Mouse (Mus musculus): ENCODE results near the gene Itgb7. TPM values are rescaled to one million over a fixed set of nuclear protein-coding genes. Genes with fewer than 3 reads are reported as not detected.

Gene Itgb7
- total RNA-seq (2014; rRNA removed) = 0.40 and 1.2 TPM in 2 replicates
- polyA plus RNA-seq (2015; fragmentation: Nextera tagmentation; extraction: Ambion mirVana) = 1.3 and 2.1 TPM in 2 replicates

- Histone ChIP-seq H3K4me2 (ENCODE audit: low read depth, low read length) (no peak within 1 kb of the TSS), H3K4me3 (ENCODE audit: low read length) (no peak within 1 kb of the TSS), H3K9me3 (ENCODE audit: low read length) (no peaks in the 10 kb centered on the region), H3K4me1 (ENCODE audit: insufficient read depth, low read length) (no peaks in the 10 kb centered on the region), H3K36me3 (ENCODE audit: insufficient read depth, low read length) (no peaks in the 10 kb centered on the region), H3K27me3 (ENCODE audit: insufficient read depth, low read length) (no peaks in the 10 kb centered on the region), H3K9ac (replicated peaks; ENCODE audit: low read length) (no peak within 1 kb of the TSS), H3K27ac (no peak within 1 kb of the TSS)
- TF ChIP-seq CTCF (IDR thresholded peaks at IDR 0.05; ENCODE audit: low read depth) = no peak
- ATAC-seq = no peak
- no peak for DNase-seq (ENCODE audit: low spot score)
- 64% methylated on average over 6 of the region's 6 CpGs for WGBS
These were observed at the start of gene Itgb7 for GRCm38 (mm10) chr15:102231748-102232147. Gene Itgb7 (minus strand): TSS chr15:102231944.

- Histone ChIP-seq H3K27ac (no peak overlapping the region), H3K36me3 (ENCODE audit: insufficient read depth, low read length) (peaks cover 14% of the 10 kb centered on the region), H3K9me3 (ENCODE audit: low read length) (no peaks in the 10 kb centered on the region), H3K4me1 (ENCODE audit: insufficient read depth, low read length) (peaks cover 8% of the 10 kb centered on the region), H3K4me2 (ENCODE audit: low read depth, low read length) (peak overlapping the region; percentile 84), H3K9ac (replicated peaks; ENCODE audit: low read length) (no peak overlapping the region), H3K27me3 (ENCODE audit: insufficient read depth, low read length) (no peaks in the 10 kb centered on the region), H3K4me3 (ENCODE audit: low read length) (no peak overlapping the region)
- ATAC-seq (no peak), DNase-seq (ENCODE audit: low spot score) (no peak)
- 95% methylated on average over 19 of the region's 19 CpGs for WGBS
- TF ChIP-seq CTCF (IDR thresholded peaks at IDR 0.05; ENCODE audit: low read depth) = no peak
These were observed 48.9 kb upstream of the Itgb7 start for GRCm38 (mm10) chr15:102280623-102281022.

DNA sequence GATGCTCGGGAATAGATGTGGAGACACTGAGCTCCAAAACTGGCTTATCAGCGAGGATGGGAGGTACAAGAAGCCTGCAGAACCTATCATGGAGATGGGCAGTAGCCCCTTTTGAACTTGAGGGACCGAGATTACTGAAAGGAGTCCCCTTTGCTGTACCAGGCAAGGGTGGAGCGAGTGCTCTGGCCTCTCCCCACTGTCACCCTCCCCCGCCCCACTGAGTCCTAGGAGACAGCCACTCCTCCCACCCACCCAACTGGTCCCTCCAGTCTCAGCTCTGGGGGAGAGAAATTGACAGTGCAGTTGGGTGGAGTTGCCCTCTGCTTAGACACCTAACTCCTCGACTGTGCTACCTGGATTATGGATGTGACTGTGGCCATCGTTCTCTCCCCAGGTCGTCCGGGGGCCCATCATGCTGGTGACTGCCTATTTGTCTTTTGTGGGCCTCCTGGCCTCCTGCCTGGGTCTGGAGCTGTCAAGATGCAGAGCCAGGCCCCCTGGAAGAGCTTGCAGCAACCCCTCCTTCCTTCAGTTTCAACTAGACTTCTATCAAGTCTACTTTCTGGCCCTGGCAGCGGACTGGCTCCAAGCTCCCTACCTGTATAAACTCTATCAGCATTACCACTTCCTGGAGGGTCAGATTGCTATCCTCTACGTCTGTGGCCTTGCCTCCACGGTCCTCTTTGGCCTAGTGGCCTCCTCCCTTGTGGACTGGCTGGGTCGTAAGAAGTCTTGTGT, 48.2 kb upstream of the Itgb7 start:
- H3K27ac ChIP-seq = peak overlapping the region; percentile 83
- H3K4me2 ChIP-seq (ENCODE audit: low read depth, low read length) = peak overlapping the region; percentile 84
- H3K9me3 ChIP-seq (ENCODE audit: low read length) = no peaks in the 10 kb centered on the region
- DNase-seq (ENCODE audit: low spot score) = no peak
- no peak for TF ChIP-seq CTCF (IDR thresholded peaks at IDR 0.05; ENCODE audit: low read depth)
- H3K36me3 ChIP-seq (ENCODE audit: insufficient read depth, low read length) = peaks cover 14% of the 10 kb centered on the region
- WGBS = 31% methylated on average over 13 of the region's 13 CpGs
- H3K4me3 ChIP-seq (ENCODE audit: low read length) = peak overlapping the region; percentile 87
- ATAC-seq = peak; percentile 41
- H3K27me3 ChIP-seq (ENCODE audit: insufficient read depth, low read length) = no peaks in the 10 kb centered on the region
- H3K4me1 ChIP-seq (ENCODE audit: insufficient read depth, low read length) = peaks cover 8% of the 10 kb centered on the region
- H3K9ac ChIP-seq (replicated peaks; ENCODE audit: low read length) = peak overlapping the region; percentile 65

GRCm38 (mm10) chr15:102279092-102279782, 47.5 kb upstream of the Itgb7 start, which contains the start of gene Mfsd5:
Gene Mfsd5 (plus strand): TSS chr15:102279454.
- H3K4me2 ChIP-seq (ENCODE audit: low read depth, low read length) = peak within 1 kb of the TSS; percentile 84
- ATAC-seq (peak; percentile 96), DNase-seq (ENCODE audit: low spot score) (peak; percentile 95)
- WGBS = under 1% methylated on average over 65 of the region's 65 CpGs
- peak within 1 kb of the TSS; percentile 65 for H3K9ac ChIP-seq (replicated peaks; ENCODE audit: low read length)
- H3K4me3 ChIP-seq (ENCODE audit: low read length) = peak within 1 kb of the TSS; percentile 87
- H3K4me1 ChIP-seq (ENCODE audit: insufficient read depth, low read length) = peaks cover 8% of the 10 kb centered on the region
- peaks cover 14% of the 10 kb centered on the region for H3K36me3 ChIP-seq (ENCODE audit: insufficient read depth, low read length)
- H3K9me3 ChIP-seq (ENCODE audit: low read length) = no peaks in the 10 kb centered on the region
- H3K27me3 ChIP-seq (ENCODE audit: insufficient read depth, low read length) = no peaks in the 10 kb centered on the region
- H3K27ac ChIP-seq = peak within 1 kb of the TSS; percentile 83
- TF ChIP-seq CTCF (IDR thresholded peaks at IDR 0.05; ENCODE audit: low read depth) = peak; percentile 49

DNA sequence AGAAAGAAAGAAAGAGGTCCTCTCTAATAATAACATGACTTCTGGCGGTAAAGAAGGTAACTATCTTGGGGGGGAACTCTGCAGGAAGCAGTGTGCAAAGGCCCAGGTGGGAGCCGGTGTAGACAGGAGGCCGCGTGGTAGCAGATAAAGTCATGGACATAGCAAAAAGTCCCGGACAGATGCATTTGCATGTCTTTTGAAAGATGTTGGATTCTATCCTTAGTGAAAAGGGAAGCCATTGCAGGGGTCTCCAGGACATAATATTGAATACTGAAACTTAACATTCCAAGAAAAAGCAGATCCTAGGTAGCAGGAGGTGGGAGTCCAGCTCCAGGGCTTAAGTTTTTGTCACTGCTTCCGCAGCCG, 47.0 kb upstream of the Itgb7 start:
- TF ChIP-seq CTCF (IDR thresholded peaks at IDR 0.05; ENCODE audit: low read depth) = no peak
- H3K4me2 ChIP-seq (ENCODE audit: low read depth, low read length) = peak overlapping the region; percentile 84
- peak overlapping the region; percentile 65 for H3K9ac ChIP-seq (replicated peaks; ENCODE audit: low read length)
- WGBS = 27% methylated on average over 7 of the region's 7 CpGs
- ATAC-seq (no peak), DNase-seq (ENCODE audit: low spot score) (no peak)
- H3K9me3 ChIP-seq (ENCODE audit: low read length) = no peaks in the 10 kb centered on the region
- peaks cover 8% of the 10 kb centered on the region for H3K4me1 ChIP-seq (ENCODE audit: insufficient read depth, low read length)
- no peaks in the 10 kb centered on the region for H3K27me3 ChIP-seq (ENCODE audit: insufficient read depth, low read length)
- peaks cover 14% of the 10 kb centered on the region for H3K36me3 ChIP-seq (ENCODE audit: insufficient read depth, low read length)
- peak overlapping the region; percentile 87 for H3K4me3 ChIP-seq (ENCODE audit: low read length)
- H3K27ac ChIP-seq = peak overlapping the region; percentile 83; the same call in 1 of the 2 replicates

- H3K9me3 ChIP-seq (ENCODE audit: low read length) = no peaks in the 10 kb centered on the region
- H3K27ac ChIP-seq = no peak overlapping the region
- DNase-seq (ENCODE audit: low spot score) (no peak), ATAC-seq (no peak)
- H3K36me3 ChIP-seq (ENCODE audit: insufficient read depth, low read length) = no peaks in the 10 kb centered on the region
- no peaks in the 10 kb centered on the region for H3K4me1 ChIP-seq (ENCODE audit: insufficient read depth, low read length)
- no peak overlapping the region for H3K9ac ChIP-seq (replicated peaks; ENCODE audit: low read length)
- H3K4me2 ChIP-seq (ENCODE audit: low read depth, low read length) = no peak overlapping the region
- no peak overlapping the region for H3K4me3 ChIP-seq (ENCODE audit: low read length)
- H3K27me3 ChIP-seq (ENCODE audit: insufficient read depth, low read length) = peaks cover 7% of the 10 kb centered on the region; the same call in 1 of the 2 replicates
- no peak for TF ChIP-seq CTCF (IDR thresholded peaks at IDR 0.05; ENCODE audit: low read depth)
- 71% methylated on average over 6 of the region's 6 CpGs for WGBS
These were observed 42.4 kb upstream of the Itgb7 start for GRCm38 (mm10) chr15:102273982-102274716.
